Mouse (Mus musculus): ENCODE data around the gene Ulk1. TPM values are rescaled to one million over a fixed set of nuclear protein-coding genes. Genes with fewer than 3 reads are reported as not detected.

Ulk1 gene
- total and polyA plus RNA-seq, 3 experiments, result 4.9 to 23.0 TPM; not detected in 1

GRCm38 (mm10) chr5:110808061-110808631 is 1.8 kb downstream of the Ulk1 start:
- Histone ChIP-seq H3K79me2 (ENCODE audit: control insufficient read depth, insufficient read depth, low read length, poor library complexity) (peaks cover 8% of the 10 kb centered on the region), H3K9ac (ENCODE audit: control insufficient read depth, low read depth, low read length, poor library complexity, severe bottlenecking) (peak overlapping the region; percentile 82), H3K27me3 (ENCODE audit: control insufficient read depth in 1 of 2, insufficient read depth in 2 of 2, low read length in 2 of 2) (no peaks in the 10 kb centered on the region), H3K9me3 (replicated peaks; ENCODE audit: insufficient read depth, low read length) (no peaks in the 10 kb centered on the region), H3K4me1 (ENCODE audit: control insufficient read depth in 1 of 2, insufficient read depth in 2 of 2, low read length in 2 of 2) (peaks cover 12 to 29% of the 10 kb centered on the region in 2 experiments; a peak in 3 of 4 replicates), H3K4me3 (ENCODE audit: control insufficient read depth in 1 of 2, insufficient read depth in 1 of 2, low read depth in 2 of 2, low read length in 2 of 2) (peak overlapping the region; percentile 87 to 94), H3K36me3 (ENCODE audit: control insufficient read depth in 1 of 2, insufficient read depth in 2 of 2, low read length in 2 of 2) (peaks cover 0 to 23% of the 10 kb centered on the region in 2 experiments; a peak in 2 of 4 replicates), H3K27ac (ENCODE audit: control insufficient read depth, low read depth, low read length) (peak overlapping the region; percentile 49)
- peak; percentile 78 for DNase-seq (ENCODE audit: low read depth, low spot score)
- TF ChIP-seq KAT2A (conservative IDR thresholded peaks at IDR 0.05; ENCODE audit: low read depth, low read length) (no peak), GATA1 (IDR thresholded peaks at IDR 0.05; ENCODE audit: low read depth, low read length) (no peak), USF2 (IDR thresholded peaks at IDR 0.05; ENCODE audit: borderline replicate concordance in 1 of 2, insufficient read depth in 1 of 2, low read depth in 1 of 2, low read length in 2 of 2) (no peak), ZNF384 (IDR thresholded peaks at IDR 0.05; ENCODE audit: low read depth, low read length) (no peak), ELF1 (IDR thresholded peaks at IDR 0.05; ENCODE audit: low read depth, low read length) (no peak), ZC3H11A (IDR thresholded peaks at IDR 0.05; ENCODE audit: low read depth, low read length) (no peak), BHLHE40 (IDR thresholded peaks at IDR 0.05; ENCODE audit: borderline replicate concordance, low read depth, low read length) (no peak), NELFE (IDR thresholded peaks at IDR 0.05; ENCODE audit: low read depth, low read length) (no peak), MXI1 (IDR thresholded peaks at IDR 0.05; ENCODE audit: low read depth, low read length) (peak; percentile 68; the same call in 1 of the 2 replicates), EP300 (IDR thresholded peaks at IDR 0.05; ENCODE audit: low read depth in 1 of 2, low read length in 2 of 2) (peak in 1 of 2 experiments; percentile 27; a peak in 2 of 4 replicates), POLR2A (IDR thresholded peaks at IDR 0.05; ENCODE audit: control insufficient read depth in 1 of 2, insufficient read depth in 1 of 2, low read depth in 1 of 2, low read length in 2 of 2, poor library complexity in 1 of 2) (peak in 1 of 2 experiments; percentile 57; a peak in 1 of 4 replicates), POLR2AphosphoS2 (IDR thresholded peaks at IDR 0.05; ENCODE audit: low read length) (no peak), CTCF (IDR thresholded peaks at IDR 0.05 in 2 of 3, conservative IDR thresholded peaks at IDR 0.05 in 1 of 3; ENCODE audit: control insufficient read depth in 1 of 3, insufficient read depth in 1 of 3, low read depth in 2 of 3, low read length in 3 of 3, poor library complexity in 1 of 3, severe bottlenecking in 1 of 3) (no peak), TCF12 (IDR thresholded peaks at IDR 0.05; ENCODE audit: low read depth, low read length) (no peak), MAFK (IDR thresholded peaks at IDR 0.05; ENCODE audit: borderline replicate concordance, low read depth, low read length) (peak; percentile 97), MAZ (IDR thresholded peaks at IDR 0.05; ENCODE audit: low read depth, low read length) (0 out of 2 replicates have a peak, but pooled peaks have one; percentile 22), TBP (IDR thresholded peaks at IDR 0.05; ENCODE audit: low read depth, low read length) (no peak), USF1 (IDR thresholded peaks at IDR 0.05; ENCODE audit: low read depth, low read length) (peak; percentile 52; the same call in 1 of the 2 replicates), RCOR1 (IDR thresholded peaks at IDR 0.05; ENCODE audit: low read depth, low read length) (no peak), GABPA (IDR thresholded peaks at IDR 0.05; ENCODE audit: low read depth, low read length) (no peak), UBTF (IDR thresholded peaks at IDR 0.05; ENCODE audit: borderline replicate concordance, insufficient read depth, low read depth, low read length) (no peak), HCFC1 (IDR thresholded peaks at IDR 0.05; ENCODE audit: low read depth, low read length) (0 out of 2 replicates have a peak, but pooled peaks have one; percentile 19), SIN3A (IDR thresholded peaks at IDR 0.05; ENCODE audit: low read length) (peak; percentile 94), JUND (IDR thresholded peaks at IDR 0.05; ENCODE audit: low read depth, low read length) (no peak), MYB (IDR thresholded peaks at IDR 0.05; ENCODE audit: low read depth, low read length) (0 out of 2 replicates have a peak, but pooled peaks have one; percentile 28), ZKSCAN1 (IDR thresholded peaks at IDR 0.05; ENCODE audit: low read depth, low read length) (no peak), ZMIZ1 (IDR thresholded peaks at IDR 0.05; ENCODE audit: low read depth, low read length) (no peak), SMC3 (IDR thresholded peaks at IDR 0.05; ENCODE audit: low read depth, low read length) (no peak), POLR2AphosphoS5 (IDR thresholded peaks at IDR 0.05; ENCODE audit: borderline replicate concordance, low read depth, low read length) (no peak), TAL1 (IDR thresholded peaks at IDR 0.05; ENCODE audit: low read length) (no peak), MEF2A (IDR thresholded peaks at IDR 0.05; ENCODE audit: extremely low read depth, insufficient replicate concordance, low read depth, low read length, poor library complexity, severe bottlenecking) (no peak), NRF1 (IDR thresholded peaks at IDR 0.05; ENCODE audit: insufficient read depth, low read depth, low read length, poor library complexity, severe bottlenecking) (no peak), CHD1 (IDR thresholded peaks at IDR 0.05; ENCODE audit: low read depth, low read length) (no peak), MYC (IDR thresholded peaks at IDR 0.05; ENCODE audit: low read depth, low read length) (no peak), E2F4 (IDR thresholded peaks at IDR 0.05; ENCODE audit: borderline replicate concordance, low read depth, low read length) (no peak), ETS1 (IDR thresholded peaks at IDR 0.05; ENCODE audit: low read depth, low read length) (peak; percentile 26; the same call in 1 of the 2 replicates)
